Mouse (Mus musculus) limb, embryonic 11.5 days (tissue): ENCODE measurements at regions not wholly inside any gene's neighbourhood (a gene's known extent, or its start where the extent isn't known, plus 50 kb on each side); places are given as distances from the start of the nearest gene placed in this dataset.

Source experiments
- ATAC-seq: fragments of 200-750 bp; cut with Nextera tagmentation; 2 replicates; pipeline ENCODE4 v1.8.0; 2017; ENCODE audit warnings: low read depth; ENCODE audit not compliant: insufficient number of reproducible peaks, low FRiP score, low TSS enrichment
- DNase-seq: peaks from one replicate; pipeline ENCODE4 v3.0.0-alpha.2; 2015; ENCODE audit warnings: low spot score
- H3K27ac ChIP-seq: fragments of 300-500 bp; sonication (generic); replicated peaks from 2 replicates; pipeline ENCODE4 v1.5.1; 2014; ENCODE audit warnings: low read depth, mild to moderate bottlenecking, low read length
- H3K27me3 ChIP-seq: fragments of 300-500 bp; sonication (generic); 2 replicates; pipeline ENCODE4 v1.6.1; 2014; ENCODE audit warnings: mild to moderate bottlenecking, low read length, mixed read lengths; ENCODE audit not compliant: control insufficient read depth, insufficient read depth
- H3K36me3 ChIP-seq: fragments of 300-500 bp; sonication (generic); 2 replicates; pipeline ENCODE4 v1.6.1; 2014; ENCODE audit warnings: mild to moderate bottlenecking, low read length, moderate library complexity, mixed read lengths; ENCODE audit not compliant: control insufficient read depth, insufficient read depth
- H3K4me1 ChIP-seq: fragments of 300-500 bp; sonication (generic); 2 replicates; pipeline ENCODE4 v1.6.1; 2014; ENCODE audit warnings: low read length, mixed read lengths; ENCODE audit not compliant: control insufficient read depth, insufficient read depth
- H3K4me2 ChIP-seq: fragments of 300-500 bp; sonication (generic); 2 replicates; pipeline ENCODE4 v1.6.1; 2014; ENCODE audit warnings: low read depth, mild to moderate bottlenecking, moderate library complexity; ENCODE audit not compliant: severe bottlenecking
- H3K4me3 ChIP-seq: fragments of 300-500 bp; sonication (generic); 2 replicates; pipeline ENCODE4 v1.5.1; 2014; ENCODE audit warnings: low read depth, low read length
- H3K9ac ChIP-seq: fragments of 300-500 bp; sonication (generic); 2 replicates; pipeline ENCODE4 v1.6.1; 2014; ENCODE audit warnings: mild to moderate bottlenecking, low read length
- H3K9me3 ChIP-seq: fragments of 300-500 bp; sonication (generic); 2 replicates; pipeline ENCODE4 v1.6.1; 2016; ENCODE audit warnings: low read length; ENCODE audit not compliant: control insufficient read depth
- WGBS: fragments of 180-500 bp; shearing (Covaris S2); extraction: QIAGEN DNeasy Blood & Tissue Kit; methylation state at CpG from one replicate; pipeline ENCODE4 v1.1.7; 2014; 5-methylcytosine and 5-hydroxymethylcytosine counted together

DNA sequence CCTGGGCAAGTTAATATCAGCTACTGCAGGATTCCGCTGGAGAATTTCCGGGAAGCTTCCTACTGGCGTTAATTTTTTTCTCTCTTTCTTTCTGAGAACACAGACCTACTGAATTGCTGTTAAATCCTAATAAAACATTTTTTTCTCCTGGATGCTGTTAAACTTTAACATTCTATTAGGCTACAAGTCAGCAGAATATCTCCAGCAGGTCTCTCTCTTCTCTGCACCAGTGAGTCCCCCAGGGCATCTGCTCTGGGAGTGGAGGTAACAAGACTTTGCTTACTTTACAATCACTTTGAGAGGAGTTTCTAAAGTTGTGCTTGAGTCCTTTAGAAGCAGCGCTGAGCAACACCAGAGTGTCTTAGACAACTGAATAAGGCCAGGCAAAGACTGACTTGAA lies 63.7 kb downstream of the Foxd1 start:
- Histone ChIP-seq H3K27me3 (no peaks in the 10 kb centered on the region), H3K4me1 (no peaks in the 10 kb centered on the region), H3K9ac (no peak overlapping the region), H3K4me3 (no peak overlapping the region), H3K27ac (no peak overlapping the region), H3K9me3 (no peaks in the 10 kb centered on the region), H3K36me3 (no peaks in the 10 kb centered on the region), H3K4me2 (no peak overlapping the region)
- DNase-seq (no peak), ATAC-seq (no peak)
- WGBS, result 84% methylated on average over 4 of the region's 4 CpGs

DNA sequence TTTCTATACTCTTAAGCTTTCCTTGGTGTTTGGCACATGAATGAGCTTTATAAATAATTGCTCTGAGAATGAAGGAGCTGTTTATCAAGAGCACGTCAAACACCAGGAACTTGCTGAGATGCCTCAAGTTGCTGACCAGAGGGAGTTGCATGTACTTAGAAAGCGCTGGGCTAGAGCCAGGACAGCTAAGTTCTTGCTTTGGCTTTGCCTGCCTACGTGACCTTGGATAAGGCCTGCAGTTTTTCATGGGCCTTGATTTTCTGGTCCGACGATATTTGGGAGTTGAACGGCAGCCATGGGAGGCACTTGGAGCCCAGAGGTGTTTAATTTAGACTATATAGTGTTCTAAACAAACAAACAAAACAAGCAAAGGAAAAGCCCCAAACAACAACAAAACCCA lies 62.4 kb downstream of the Foxd1 start:
- Histone ChIP-seq H3K4me1 (no peaks in the 10 kb centered on the region), H3K4me2 (no peak overlapping the region), H3K4me3 (no peak overlapping the region), H3K27ac (no peak overlapping the region), H3K9ac (no peak overlapping the region), H3K36me3 (no peaks in the 10 kb centered on the region), H3K9me3 (no peaks in the 10 kb centered on the region), H3K27me3 (no peaks in the 10 kb centered on the region)
- ATAC-seq (no peak), DNase-seq (no peak)
- WGBS, result 90% methylated on average over 6 of the region's 6 CpGs

DNA sequence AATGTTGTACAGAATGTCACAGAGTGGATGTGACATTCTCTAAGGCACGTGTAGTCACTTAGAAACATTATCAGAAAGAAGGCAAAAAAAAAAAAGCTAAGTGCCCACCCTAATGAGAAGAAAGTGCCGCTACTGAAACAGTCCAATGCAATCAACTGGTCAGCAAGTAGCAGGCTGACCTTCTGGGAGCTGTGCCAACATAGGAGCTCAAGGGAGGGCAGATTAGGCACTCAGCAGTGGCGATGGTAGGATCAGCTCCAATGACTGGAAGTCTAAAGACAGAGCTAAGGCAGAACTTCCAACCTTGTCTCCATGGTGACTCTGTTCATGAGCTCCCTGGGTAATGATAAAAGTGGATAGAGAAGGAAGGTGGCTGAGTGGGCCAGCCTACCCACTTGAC lies 60.8 kb downstream of the Foxd1 start:
- no peak for ATAC-seq
- DNase-seq, result no peak

DNA sequence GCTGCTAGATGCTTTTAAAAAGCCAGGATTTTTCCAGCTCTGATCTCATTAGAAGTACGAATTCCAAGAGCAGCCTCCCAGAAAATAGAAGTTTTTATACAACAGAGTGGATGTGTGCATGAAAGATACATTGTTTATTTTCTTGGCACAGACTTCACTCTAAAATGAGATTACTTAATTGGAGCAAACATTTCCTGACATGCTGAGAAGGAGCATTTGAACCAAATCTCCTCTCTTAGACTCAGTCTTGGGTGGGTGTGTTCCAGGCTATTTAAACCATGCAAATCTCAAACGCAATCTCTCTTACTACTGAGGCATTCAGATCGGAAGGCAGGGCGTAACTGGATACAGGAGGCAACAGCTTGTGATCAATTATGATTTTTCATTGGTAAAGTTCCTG lies 59.2 kb downstream of the Foxd1 start:
- ATAC-seq (no peak), DNase-seq (no peak)
- Histone ChIP-seq H3K27ac (no peak overlapping the region), H3K27me3 (no peaks in the 10 kb centered on the region), H3K4me3 (no peak overlapping the region), H3K4me2 (no peak overlapping the region), H3K9me3 (no peaks in the 10 kb centered on the region), H3K4me1 (no peaks in the 10 kb centered on the region), H3K36me3 (no peaks in the 10 kb centered on the region), H3K9ac (no peak overlapping the region)
- 74% methylated on average over 4 of the region's 4 CpGs for WGBS

More for the DNA sequence above, 60.8 kb downstream of the Foxd1 start:
- no peaks in the 10 kb centered on the region for H3K27me3 ChIP-seq
- H3K4me3 ChIP-seq, result no peak overlapping the region
- no peak overlapping the region for H3K27ac ChIP-seq
- no peaks in the 10 kb centered on the region for H3K9me3 ChIP-seq
- no peaks in the 10 kb centered on the region for H3K4me1 ChIP-seq
- no peaks in the 10 kb centered on the region for H3K36me3 ChIP-seq
- H3K9ac ChIP-seq, result no peak overlapping the region
- no peak overlapping the region for H3K4me2 ChIP-seq
- 82% methylated on average over 3 of the region's 3 CpGs for WGBS
